Mouse (Mus musculus) embryonic facial prominence, embryonic 15.5 days (tissue): ENCODE results near the gene Polk. TPM values are rescaled to one million over a fixed set of nuclear protein-coding genes. Genes with fewer than 3 reads are reported as not detected.

ENCODE experiments used
- ATAC-seq: fragments of 200-750 bp; cut with Nextera tagmentation; 2 replicates; pipeline ENCODE4 v1.8.0; 2017; ENCODE audit warnings: low read depth, moderate TSS enrichment; ENCODE audit not compliant: insufficient number of reproducible peaks, low FRiP score, low TSS enrichment
- H3K27ac ChIP-seq: fragments of 300-500 bp; sonication (generic); replicated peaks from 2 replicates; pipeline ENCODE4 v1.5.1; 2015; ENCODE audit warnings: mild to moderate bottlenecking, inconsistent platforms
- H3K27me3 ChIP-seq: fragments of 300-500 bp; sonication (generic); 2 replicates; pipeline ENCODE4 v1.6.1; 2015; ENCODE audit warnings: inconsistent platforms
- H3K36me3 ChIP-seq: fragments of 300-500 bp; sonication (generic); 2 replicates; pipeline ENCODE4 v1.6.1; 2015; ENCODE audit warnings: mild to moderate bottlenecking, inconsistent platforms
- H3K4me1 ChIP-seq: fragments of 300-500 bp; sonication (generic); 2 replicates; pipeline ENCODE4 v1.6.1; 2015; ENCODE audit warnings: inconsistent platforms
- H3K4me2 ChIP-seq: fragments of 300-500 bp; sonication (generic); replicated peaks from 2 replicates; pipeline ENCODE4 v1.6.1; 2015; ENCODE audit warnings: mild to moderate bottlenecking, inconsistent platforms
- H3K4me3 ChIP-seq: fragments of 300-500 bp; sonication (generic); replicated peaks from 2 replicates; pipeline ENCODE4 v1.5.1; 2015; ENCODE audit warnings: mild to moderate bottlenecking, inconsistent platforms
- H3K9ac ChIP-seq: fragments of 300-500 bp; sonication (generic); 2 replicates; pipeline ENCODE4 v1.6.1; 2015; ENCODE audit warnings: inconsistent platforms
- H3K9me3 ChIP-seq: fragments of 300-500 bp; sonication (generic); replicated peaks from 2 replicates; pipeline ENCODE4 v1.6.1; 2016; ENCODE audit warnings: inconsistent platforms
- WGBS: fragments of 180-500 bp; shearing (Covaris S2); methylation state at CpG from one replicate; pipeline ENCODE4 v1.1.7; 2015; 5-methylcytosine and 5-hydroxymethylcytosine counted together
- polyA plus RNA-seq: library from polyadenylated mRNA; unstranded; fragments of >200 nt; fragmentation: Nextera tagmentation; extraction: Ambion mirVana; gene quantifications from 2 replicates; pipeline ENCODE4 v1.2.1, GENCODE M21; 2015

The Polk gene
- polyA plus RNA-seq, 1 experiment from 2014 or later: 13.3 TPM

GRCm38 (mm10) chr13:96505661-96506060, 36.7 kb downstream of the Polk start:
- Histone ChIP-seq H3K9me3 (no peaks in the 10 kb centered on the region), H3K4me1 (no peaks in the 10 kb centered on the region), H3K9ac (no peak overlapping the region), H3K27me3 (no peaks in the 10 kb centered on the region), H3K36me3 (peaks cover 3% of the 10 kb centered on the region; the same call in 1 of the 2 replicates), H3K27ac (no peak overlapping the region), H3K4me3 (no peak overlapping the region), H3K4me2 (no peak overlapping the region)
- WGBS: 84% methylated on average over 4 of the region's 4 CpGs
- ATAC-seq: no peak

GRCm38 (mm10) chr13:96499891-96500290, 42.5 kb downstream of the Polk start:
- no peak for ATAC-seq
- Histone ChIP-seq H3K27me3 (no peaks in the 10 kb centered on the region), H3K9me3 (no peaks in the 10 kb centered on the region), H3K4me1 (no peaks in the 10 kb centered on the region), H3K4me3 (no peak overlapping the region), H3K36me3 (peaks cover 6% of the 10 kb centered on the region; the same call in 1 of the 2 replicates), H3K4me2 (no peak overlapping the region), H3K9ac (no peak overlapping the region), H3K27ac (no peak overlapping the region)
- 76% methylated on average over 2 of the region's 2 CpGs for WGBS

- ATAC-seq: no peak
- Histone ChIP-seq H3K36me3 (peaks cover 9% of the 10 kb centered on the region; the same call in 1 of the 2 replicates), H3K4me2 (no peak overlapping the region), H3K27ac (no peak overlapping the region), H3K4me1 (no peaks in the 10 kb centered on the region), H3K9me3 (no peaks in the 10 kb centered on the region), H3K9ac (no peak overlapping the region), H3K4me3 (no peak overlapping the region), H3K27me3 (no peaks in the 10 kb centered on the region)
- 79% methylated on average over 8 of the region's 8 CpGs for WGBS
Observed at GRCm38 (mm10) chr13:96496630-96497029, 45.7 kb downstream of the Polk start.

- no peak within 1 kb of the TSS for H3K4me3 ChIP-seq
- 95% methylated on average over 3 of the region's 3 CpGs for whole genome bisulfite sequencing
- no peak within 1 kb of the TSS for H3K9ac ChIP-seq
- H3K27me3 ChIP-seq: no peaks in the 10 kb centered on the region
- H3K36me3 ChIP-seq: peaks cover 26% of the 10 kb centered on the region
- no peak within 1 kb of the TSS for H3K4me2 ChIP-seq
- ATAC-seq: no peak
- H3K4me1 ChIP-seq: no peaks in the 10 kb centered on the region
- H3K9me3 ChIP-seq: no peaks in the 10 kb centered on the region
- H3K27ac ChIP-seq: no peak within 1 kb of the TSS
Observed at GRCm38 (mm10) chr13:96490433-96490832, 51.9 kb downstream of the Polk start, which contains the start of gene Gm17622. TSS of gene Gm17622 (plus strand) at chr13:96490733.

- no peak overlapping the region for H3K9ac ChIP-seq
- 92% methylated on average over 6 of the region's 6 CpGs for WGBS
Observed at GRCm38 (mm10) chr13:96487968-96488367, 54.4 kb downstream of the Polk start.

GRCm38 (mm10) chr13:96487230-96487629, 55.1 kb downstream of the Polk start:
- Histone ChIP-seq H3K4me2 (no peak overlapping the region), H3K9me3 (no peaks in the 10 kb centered on the region), H3K27me3 (no peaks in the 10 kb centered on the region), H3K4me3 (no peak overlapping the region), H3K9ac (no peak overlapping the region), H3K4me1 (no peaks in the 10 kb centered on the region), H3K27ac (no peak overlapping the region), H3K36me3 (peaks cover 37% of the 10 kb centered on the region)
- no peak for ATAC-seq
- WGBS: 75% methylated on average over 6 of the region's 6 CpGs

More at GRCm38 (mm10) chr13:96487968-96488367, 54.4 kb downstream of the Polk start:
- peaks cover 37% of the 10 kb centered on the region for H3K36me3 ChIP-seq
- no peak overlapping the region for H3K4me3 ChIP-seq
- no peaks in the 10 kb centered on the region for H3K4me1 ChIP-seq
- no peaks in the 10 kb centered on the region for H3K9me3 ChIP-seq
- no peak overlapping the region for H3K27ac ChIP-seq
- H3K4me2 ChIP-seq: no peak overlapping the region
- no peak for ATAC-seq
- H3K27me3 ChIP-seq: no peaks in the 10 kb centered on the region

- peaks cover 8% of the 10 kb centered on the region for H3K36me3 ChIP-seq
- H3K4me3 ChIP-seq: no peak overlapping the region
- WGBS: 95% methylated on average over 1 of the region's 1 CpGs
- H3K4me1 ChIP-seq: no peaks in the 10 kb centered on the region
- H3K27me3 ChIP-seq: no peaks in the 10 kb centered on the region
- no peak overlapping the region for H3K9ac ChIP-seq
- no peaks in the 10 kb centered on the region for H3K9me3 ChIP-seq
- H3K4me2 ChIP-seq: no peak overlapping the region
- ATAC-seq: no peak
- no peak overlapping the region for H3K27ac ChIP-seq
Observed at GRCm38 (mm10) chr13:96478991-96479390, 63.4 kb downstream of the Polk start.

- H3K4me1 ChIP-seq: no peaks in the 10 kb centered on the region
- 93% methylated on average over 4 of the region's 4 CpGs for WGBS
- no peaks in the 10 kb centered on the region for H3K27me3 ChIP-seq
- H3K36me3 ChIP-seq: 0 out of 2 replicates have a peak, but pooled peaks cover 2% of the 10 kb centered on the region
- no peak overlapping the region for H3K9ac ChIP-seq
- H3K27ac ChIP-seq: no peak overlapping the region
- no peaks in the 10 kb centered on the region for H3K9me3 ChIP-seq
- H3K4me2 ChIP-seq: no peak overlapping the region
- ATAC-seq: no peak
- H3K4me3 ChIP-seq: no peak overlapping the region
Observed at GRCm38 (mm10) chr13:96477226-96477625, 65.2 kb downstream of the Polk start.

- Histone ChIP-seq H3K36me3 (no peaks in the 10 kb centered on the region), H3K4me2 (no peak within 1 kb of the TSS), H3K27ac (no peak within 1 kb of the TSS), H3K4me3 (no peak within 1 kb of the TSS), H3K4me1 (no peaks in the 10 kb centered on the region), H3K9me3 (no peaks in the 10 kb centered on the region), H3K9ac (no peak within 1 kb of the TSS), H3K27me3 (no peaks in the 10 kb centered on the region)
- no peak for ATAC-seq
- 84% methylated on average over 14 of the region's 14 CpGs for WGBS
Observed at GRCm38 (mm10) chr13:96470957-96471356, 71.4 kb downstream of the Polk start, which contains the start of gene Ankdd1b. TSS of gene Ankdd1b (minus strand) at chr13:96471198.

- Histone ChIP-seq H3K4me2 (no peak overlapping the region), H3K4me3 (no peak overlapping the region), H3K27ac (no peak overlapping the region), H3K27me3 (no peaks in the 10 kb centered on the region), H3K9ac (no peak overlapping the region), H3K9me3 (no peaks in the 10 kb centered on the region), H3K36me3 (no peaks in the 10 kb centered on the region), H3K4me1 (no peaks in the 10 kb centered on the region)
- no peak for ATAC-seq
- WGBS: 83% methylated on average over 6 of the region's 6 CpGs
Observed at GRCm38 (mm10) chr13:96470556-96470955, 71.8 kb downstream of the Polk start.

GRCm38 (mm10) chr13:96468678-96469077, 73.7 kb downstream of the Polk start:
- WGBS: 84% methylated on average over 5 of the region's 5 CpGs
- Histone ChIP-seq H3K27ac (no peak overlapping the region), H3K4me1 (no peaks in the 10 kb centered on the region), H3K36me3 (no peaks in the 10 kb centered on the region), H3K4me3 (no peak overlapping the region), H3K4me2 (no peak overlapping the region), H3K27me3 (no peaks in the 10 kb centered on the region), H3K9me3 (no peaks in the 10 kb centered on the region), H3K9ac (no peak overlapping the region)
- ATAC-seq: no peak

GRCm38 (mm10) chr13:96465315-96465714, 77.1 kb downstream of the Polk start:
- Histone ChIP-seq H3K4me3 (no peak overlapping the region), H3K27me3 (no peaks in the 10 kb centered on the region), H3K36me3 (no peaks in the 10 kb centered on the region), H3K4me2 (no peak overlapping the region), H3K9me3 (no peaks in the 10 kb centered on the region), H3K27ac (no peak overlapping the region), H3K9ac (no peak overlapping the region), H3K4me1 (no peaks in the 10 kb centered on the region)
- no peak for ATAC-seq
- WGBS: 60% methylated on average over 5 of the region's 5 CpGs
